In genomic region chr5:13630692-13631091, GRCm38 (mm10) we compare ENCODE assay signal across 19 mouse cellular contexts.
DNase-seq lines count a peak whose midpoint lies in the region; ATAC-seq and TF ChIP-seq lines count a peak whose summit lies in the region.
"Had no signal": no experiment of that assay in that cellular context is flagged by ENCODE, and none has a peak within 500 bp of the region (broad histone marks: within the 10 kb centered on the region; RNA-seq: fewer than 3 reads in every experiment).

No protein-coding gene starts in this region.

- no peak for DNase-seq in gastrocnemius, adult 2 months
- no peak for DNase-seq in gastrocnemius, postnatal 36 days
- DNase-seq in left cerebral cortex, adult 2 months (ENCODE audit: extremely low spot score in 1 of 2, low spot score in 2 of 2), result no peak
- DNase-seq in left cerebral cortex, adult 8-10 months (ENCODE audit: low spot score in 2 of 2), result no peak
- DNase-seq in A20 (ENCODE audit: low read depth, low spot score) (peak; percentile 15), Patski (ENCODE audit: low read depth, low spot score) (no peak)
- no peak for DNase-seq in c-Kit-positive CD71-positive TER-119-positive erythroid progenitor cells, embryonic 14.5 days (ENCODE audit: low spot score)
- DNase-seq in testis, postnatal 14 days (ENCODE audit: low spot score), result no peak
- DNase-seq: adrenal gland, adult 2 months; cerebellum, adult 9-11 months; kidney, adult 18-20 months; lung, adult 18-20 months; thymus, postnatal 36 days had no signal

- intact Hi-C loops in gastrocnemius, adult 2 months (cut with DNase I), result no loop called here
- intact Hi-C loops in gastrocnemius, postnatal 36 days (cut with DNase I), result loop anchor here (2.0 kb wide), 1 partner anchor 1070 kb away; no protein-coding TSS in a partner anchor
- intact Hi-C loops in left cerebral cortex, adult 2 months (cut with DNase I), result loop anchor here (2.0 kb wide), 1 partner anchor 588 kb away; no protein-coding TSS in a partner anchor

- in situ Hi-C loops in Patski (cut with MboI; ENCODE audit: low pct_unique_long_range_greater_than_20kb), result no loop called here

- CTCF ChIA-PET in Patski (lab: Charles Lee), result interaction anchor here (0.6 to 7.4 kb wide), 12 partner anchors 8 to 1655 kb away, joined by 3 to 87 read pairs (median 4); no protein-coding TSS in a partner anchor

- POLR2A ChIA-PET in Patski (lab: Charles Lee), result no interaction called here

- TF ChIP-seq CTCF in gastrocnemius, adult 2 months (IDR thresholded peaks at IDR 0.05), result peak; percentile 43
- TF ChIP-seq CTCF in left cerebral cortex, adult 2 months (IDR thresholded peaks at IDR 0.05), result peak; percentile 48
- peak; percentile 72 for TF ChIP-seq CTCF in Patski (IDR thresholded peaks at IDR 0.05)

- ATAC-seq in Patski, result no peak

- H3K27me3 ChIP-seq in Patski, result no peaks in the 10 kb centered on the region
- H3K27me3 ChIP-seq: embryonic facial prominence, embryonic 12.5 days; limb, embryonic 13.5 days; stomach, embryonic 15.5 days had no signal

- H3K27ac ChIP-seq in gastrocnemius, adult 2 months, result no peak overlapping the region
- H3K27ac ChIP-seq in left cerebral cortex, adult 2 months, result no peak overlapping the region
- H3K27ac ChIP-seq: embryonic facial prominence, embryonic 12.5 days; heart, embryonic 13.5 days; hindbrain, embryonic 12.5 days; limb, embryonic 13.5 days; neural tube, embryonic 13.5 days; stomach, embryonic 15.5 days had no signal

- no peak overlapping the region for H3K4me3 ChIP-seq in gastrocnemius, adult 2 months
- H3K4me3 ChIP-seq in left cerebral cortex, adult 2 months, result no peak overlapping the region
- H3K4me3 ChIP-seq: embryonic facial prominence, embryonic 12.5 days; heart, embryonic 13.5 days; hindbrain, embryonic 12.5 days; limb, embryonic 13.5 days; neural tube, embryonic 13.5 days; stomach, embryonic 15.5 days had no signal
